Mouse (Mus musculus): ENCODE results near the gene Hist1h2ai.

GRCm38 (mm10) chr13:21729544-21729943 is 13.3 kb downstream of the Hist1h2ai start:
- TF ChIP-seq CTCF (IDR thresholded peaks at IDR 0.05) (no peak), EP300 (IDR thresholded peaks at IDR 0.05) (no peak)

Measured in lung, postnatal 0 days (tissue).